Mouse (Mus musculus) midbrain, postnatal 0 days (tissue): ENCODE results near the gene Xrcc4. TPM values are rescaled to one million over a fixed set of nuclear protein-coding genes. Genes with fewer than 3 reads are reported as not detected.

Experiments
- ATAC-seq: fragments of 200-750 bp; cut with Nextera tagmentation; 2 replicates; pipeline ENCODE4 v1.8.0; 2017; ENCODE audit warnings: moderate number of reproducible peaks, mild to moderate bottlenecking, moderate TSS enrichment, moderate library complexity; ENCODE audit not compliant: low FRiP score
- DNase-seq: peaks from one replicate; pipeline ENCODE4 v3.0.0-alpha.2; 2015; ENCODE audit warnings: low spot score
- H3K27ac ChIP-seq: fragments of 300-500 bp; sonication (generic); 2 replicates; pipeline ENCODE4 v1.5.1; 2014; ENCODE audit warnings: low read depth, mild to moderate bottlenecking, low read length, mixed read lengths
- H3K27me3 ChIP-seq: fragments of 300-500 bp; sonication (generic); 2 replicates; pipeline ENCODE4 v1.6.1; 2014; ENCODE audit warnings: low read length, control low read depth, mixed read lengths; ENCODE audit not compliant: insufficient read depth
- H3K36me3 ChIP-seq: fragments of 300-500 bp; sonication (generic); 2 replicates; pipeline ENCODE4 v1.6.1; 2014; ENCODE audit warnings: low read length, control low read depth, mixed read lengths; ENCODE audit not compliant: insufficient read depth
- H3K4me1 ChIP-seq: fragments of 300-500 bp; sonication (generic); 2 replicates; pipeline ENCODE4 v1.6.1; 2014; ENCODE audit warnings: mild to moderate bottlenecking, control low read depth, antibody characterized with exemption, low read length, mixed read lengths; ENCODE audit not compliant: insufficient read depth
- H3K4me2 ChIP-seq: fragments of 300-500 bp; sonication (generic); 2 replicates; pipeline ENCODE4 v1.6.1; 2014; ENCODE audit warnings: low read depth, mild to moderate bottlenecking, low read length, mixed read lengths; ENCODE audit not compliant: poor library complexity, severe bottlenecking
- H3K4me3 ChIP-seq: fragments of 300-500 bp; sonication (generic); 2 replicates; pipeline ENCODE4 v1.5.1; 2014; ENCODE audit warnings: low read depth, mild to moderate bottlenecking, low read length, moderate library complexity
- H3K9ac ChIP-seq: fragments of 300-500 bp; sonication (generic); replicated peaks from 2 replicates; pipeline ENCODE4 v1.6.1; 2014; ENCODE audit warnings: mild to moderate bottlenecking, low read length, moderate library complexity, mixed read lengths; ENCODE audit not compliant: poor library complexity, severe bottlenecking
- H3K9me3 ChIP-seq: fragments of 300-500 bp; sonication (generic); 2 replicates; pipeline ENCODE4 v1.6.1; 2016; ENCODE audit warnings: low read length, control low read depth
- CTCF ChIP-seq: IDR thresholded peaks from 2 replicates; pipeline ENCODE4 v1.5.1; 2016; ENCODE audit warnings: antibody characterized with exemption, mild to moderate bottlenecking
- WGBS: fragments of 180-500 bp; shearing (Covaris S2); extraction: QIAGEN DNeasy Blood & Tissue Kit; methylation state at CpG from one replicate; pipeline ENCODE4 v1.1.7; 2014; 5-methylcytosine and 5-hydroxymethylcytosine counted together
- polyA plus RNA-seq: library from polyadenylated mRNA; unstranded; fragments of >200 nt; fragmentation: Nextera tagmentation; extraction: Ambion mirVana; gene quantifications from 2 replicates; pipeline ENCODE4 v1.2.1, GENCODE M21; 2015
- total RNA-seq: library from RNA; depleted of rRNA; stranded (reverse); fragments of >200 nt; gene quantifications from 2 replicates; pipeline ENCODE4 v1.2.3, GENCODE M21; 2014

The Xrcc4 gene
- total and polyA plus RNA-seq, 2 experiments from 2014 or later: 14.7 to 19.1 TPM

GRCm38 (mm10) chr13:90089825-90090183 lies 396 bp upstream of the Xrcc4 start:
- 0% methylated on average over 26 of the region's 27 CpGs for whole genome bisulfite sequencing
- ATAC-seq (peak; percentile 63; the same call in 1 of the 2 replicates), DNase-seq (peak; percentile 62)

GRCm38 (mm10) chr13:90061877-90062276 lies 27.5 kb downstream of the Xrcc4 start:
- DNase-seq (no peak), ATAC-seq (no peak)
- no peaks in the 10 kb centered on the region for H3K4me1 ChIP-seq
- no peaks in the 10 kb centered on the region for H3K36me3 ChIP-seq
- no peaks in the 10 kb centered on the region for H3K9me3 ChIP-seq
- no peak for TF ChIP-seq CTCF
- WGBS: 91% methylated on average over 1 of the region's 1 CpGs
- H3K27me3 ChIP-seq: no peaks in the 10 kb centered on the region
- no peak overlapping the region for H3K27ac ChIP-seq
- H3K9ac ChIP-seq: no peak overlapping the region
- no peak overlapping the region for H3K4me3 ChIP-seq
- H3K4me2 ChIP-seq: no peak overlapping the region

More at GRCm38 (mm10) chr13:90089825-90090183, 396 bp upstream of the Xrcc4 start:
- H3K4me3 ChIP-seq: peak overlapping the region; percentile 86
- H3K4me2 ChIP-seq: peak overlapping the region; percentile 68
- peak overlapping the region; percentile 80 for H3K27ac ChIP-seq
- H3K9ac ChIP-seq: peak overlapping the region; percentile 91
- no peaks in the 10 kb centered on the region for H3K36me3 ChIP-seq
- H3K4me1 ChIP-seq: peaks cover 3% of the 10 kb centered on the region; the same call in 1 of the 2 replicates
- no peak for TF ChIP-seq CTCF
- no peaks in the 10 kb centered on the region for H3K9me3 ChIP-seq
- H3K27me3 ChIP-seq: no peaks in the 10 kb centered on the region

GRCm38 (mm10) chr13:90052408-90052807 lies 37.0 kb downstream of the Xrcc4 start:
- no peak for ATAC-seq
- WGBS: 60% methylated on average over 3 of the region's 3 CpGs
- H3K9me3 ChIP-seq: no peaks in the 10 kb centered on the region

GRCm38 (mm10) chr13:90051735-90052134 lies 37.7 kb downstream of the Xrcc4 start:
- no peak overlapping the region for H3K4me2 ChIP-seq
- H3K36me3 ChIP-seq: no peaks in the 10 kb centered on the region
- no peak; the same call in 1 of the 2 replicates for TF ChIP-seq CTCF
- H3K27me3 ChIP-seq: no peaks in the 10 kb centered on the region
- H3K9ac ChIP-seq: no peak overlapping the region
- DNase-seq (no peak), ATAC-seq (no peak)
- WGBS: 80% methylated on average over 6 of the region's 6 CpGs
- H3K27ac ChIP-seq: no peak overlapping the region
- H3K4me1 ChIP-seq: no peaks in the 10 kb centered on the region
- no peak overlapping the region for H3K4me3 ChIP-seq
- no peaks in the 10 kb centered on the region for H3K9me3 ChIP-seq

More at GRCm38 (mm10) chr13:90052408-90052807, 37.0 kb downstream of the Xrcc4 start:
- TF ChIP-seq CTCF: no peak
- peak; percentile 6 for DNase-seq
- H3K27ac ChIP-seq: no peak overlapping the region
- H3K4me1 ChIP-seq: no peaks in the 10 kb centered on the region
- no peak overlapping the region for H3K9ac ChIP-seq
- no peaks in the 10 kb centered on the region for H3K27me3 ChIP-seq
- no peak overlapping the region for H3K4me3 ChIP-seq
- H3K36me3 ChIP-seq: no peaks in the 10 kb centered on the region
- no peak overlapping the region for H3K4me2 ChIP-seq

- 12% methylated on average over 2 of the region's 2 CpGs for WGBS
- Histone ChIP-seq H3K4me1 (no peaks in the 10 kb centered on the region), H3K9me3 (no peaks in the 10 kb centered on the region), H3K27me3 (no peaks in the 10 kb centered on the region), H3K27ac (no peak overlapping the region), H3K9ac (no peak overlapping the region), H3K36me3 (no peaks in the 10 kb centered on the region), H3K4me2 (no peak overlapping the region), H3K4me3 (no peak overlapping the region)
- DNase-seq (no peak), ATAC-seq (no peak)
- TF ChIP-seq CTCF: no peak
Measured at GRCm38 (mm10) chr13:90039613-90040012, 49.8 kb downstream of the Xrcc4 start.

- Histone ChIP-seq H3K4me2 (no peak overlapping the region), H3K4me3 (no peak overlapping the region), H3K9ac (no peak overlapping the region), H3K9me3 (no peaks in the 10 kb centered on the region), H3K27me3 (no peaks in the 10 kb centered on the region), H3K27ac (no peak overlapping the region), H3K4me1 (no peaks in the 10 kb centered on the region), H3K36me3 (no peaks in the 10 kb centered on the region)
- ATAC-seq (no peak), DNase-seq (no peak)
- TF ChIP-seq CTCF: no peak
- whole genome bisulfite sequencing: 65% methylated on average over 4 of the region's 4 CpGs
Measured at GRCm38 (mm10) chr13:90032977-90033376, 56.4 kb downstream of the Xrcc4 start.
